Mouse (Mus musculus) thymus, postnatal 10 days (tissue): ENCODE data around the gene Aen.

ENCODE experiments used
- DNase-seq, 2 experiments: peaks; one replicate each; pipeline ENCODE4 v3.0.0; 2021; ENCODE audit warnings: low spot score in 2 of 2

The Aen gene

DNA sequence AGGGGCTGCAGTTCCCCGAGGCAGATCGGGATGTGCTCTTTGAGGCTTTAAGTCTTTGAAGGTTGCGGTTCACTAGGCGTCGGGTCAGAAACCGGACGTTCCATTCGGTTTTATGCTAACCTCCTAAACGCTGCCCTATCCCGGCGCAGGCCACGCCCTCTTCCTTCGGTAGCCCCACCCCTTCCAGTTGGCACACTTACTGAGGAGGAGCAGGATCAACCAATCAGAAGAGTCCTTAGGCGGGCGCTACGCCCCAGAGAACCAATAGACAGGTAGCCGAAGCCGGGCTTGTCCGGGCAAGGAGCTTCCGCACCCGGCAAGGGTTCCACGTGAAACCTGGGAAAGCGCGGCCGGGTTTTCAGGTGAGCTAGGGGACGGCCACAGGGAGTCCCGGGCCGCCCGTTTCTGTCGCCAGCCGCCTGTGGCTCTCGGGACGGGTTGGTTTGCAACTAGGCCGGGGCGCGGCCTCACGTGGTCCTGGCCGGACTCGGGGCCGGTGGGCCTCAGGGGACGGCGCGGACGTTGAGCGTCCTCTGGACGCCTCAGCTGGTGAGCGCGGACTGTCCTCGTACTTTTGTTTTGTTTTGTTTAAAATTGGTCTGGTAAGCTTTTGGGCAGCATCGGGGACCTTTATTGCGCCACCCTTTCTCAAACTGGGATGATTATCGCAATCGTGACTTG is at the start of gene Aen:
Aen (plus strand) TSS at position 202 of the 681 bp plus-strand sequence.
- peak; percentile 97 to 98 for DNase-seq

DNA sequence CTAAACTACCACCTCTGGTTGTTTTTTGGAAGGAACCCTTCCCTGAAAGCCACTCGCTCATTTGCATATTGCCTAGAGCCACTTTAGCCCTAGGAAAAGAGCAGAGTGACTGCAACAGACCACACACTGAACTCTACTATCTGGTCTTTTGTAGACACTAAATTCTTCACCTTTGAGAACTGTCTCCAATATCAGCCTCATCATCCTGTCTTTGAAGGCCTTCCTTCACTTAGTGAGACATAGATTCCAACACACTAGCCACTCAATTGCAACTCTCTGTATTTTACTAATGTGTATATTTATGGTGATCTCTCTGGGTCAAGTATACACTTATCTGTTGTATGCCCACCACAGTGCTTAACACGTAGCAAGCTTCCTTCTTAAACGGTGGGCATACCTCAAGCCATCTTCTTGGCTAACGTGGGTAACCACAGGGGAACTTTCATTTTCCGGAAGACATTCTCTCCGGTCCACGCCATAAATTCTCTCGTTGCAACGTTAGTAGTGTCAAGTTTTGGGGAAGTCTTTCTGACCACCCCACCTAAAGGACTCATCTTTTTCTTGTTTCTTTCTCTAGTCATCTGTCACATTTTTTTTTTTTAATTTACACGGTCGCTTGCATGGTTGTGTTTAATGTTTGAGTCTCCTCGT is 49.5 kb upstream of the Aen start:
- no peak for DNase-seq

DNA sequence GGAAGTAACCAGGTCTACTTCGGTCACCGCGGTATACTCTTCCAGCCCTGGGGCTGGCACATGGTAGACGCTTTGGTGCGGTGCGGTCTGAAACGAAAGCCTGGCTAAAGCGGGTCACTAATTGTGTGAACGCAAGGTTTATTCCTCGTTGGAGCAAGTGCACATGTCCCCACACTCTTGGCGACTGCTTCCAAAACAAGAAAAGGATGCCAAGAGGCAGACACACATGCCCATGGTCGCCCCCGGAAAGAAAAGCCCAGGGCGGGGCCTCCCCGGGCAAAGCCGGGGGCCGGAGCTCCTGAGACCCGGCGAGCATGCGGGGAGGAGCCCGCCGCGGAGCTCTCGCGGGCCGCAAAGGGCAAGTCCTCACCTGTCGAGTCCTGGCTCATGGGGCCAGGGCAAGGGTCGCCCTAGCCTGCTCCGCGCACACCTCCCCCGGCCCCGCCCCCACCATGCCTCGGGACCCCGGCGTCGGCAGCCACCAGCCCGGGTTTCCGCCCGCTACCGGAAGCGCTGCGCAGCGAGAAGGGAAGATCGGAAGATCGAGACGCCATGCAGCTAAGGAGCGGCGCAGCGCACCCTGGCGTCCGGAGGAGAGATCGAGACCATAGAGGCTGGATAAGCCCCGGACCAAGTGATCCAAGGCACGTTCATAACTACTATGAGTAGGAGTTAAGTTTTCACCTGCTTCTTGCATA is 48.8 kb upstream of the Aen start, which contains the start of gene Det1:
Det1 (minus strand) TSS at position 527 of the 698 bp plus-strand sequence.
- DNase-seq, result peak; percentile 87 to 94

DNA sequence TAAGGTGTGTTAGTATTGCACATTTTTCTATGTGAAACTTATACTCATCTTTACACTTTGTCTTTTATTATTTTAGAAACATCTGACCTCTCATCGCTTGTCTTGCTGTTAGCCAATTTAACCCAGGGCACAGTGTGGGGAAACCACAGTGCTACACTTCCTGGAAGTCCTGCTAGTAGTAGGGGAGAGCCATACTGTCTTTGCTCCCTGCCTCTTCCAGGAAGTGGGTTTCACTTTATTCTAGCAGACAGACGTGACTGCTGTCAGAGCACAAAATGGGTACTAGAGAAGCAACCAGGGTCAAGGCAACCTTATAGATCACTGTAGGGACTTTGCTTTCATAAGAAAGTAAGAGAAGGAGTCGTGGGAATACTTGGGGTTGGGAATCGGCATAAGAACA is 41.6 kb upstream of the Aen start:
- peak; percentile 47 to 49 for DNase-seq

DNA sequence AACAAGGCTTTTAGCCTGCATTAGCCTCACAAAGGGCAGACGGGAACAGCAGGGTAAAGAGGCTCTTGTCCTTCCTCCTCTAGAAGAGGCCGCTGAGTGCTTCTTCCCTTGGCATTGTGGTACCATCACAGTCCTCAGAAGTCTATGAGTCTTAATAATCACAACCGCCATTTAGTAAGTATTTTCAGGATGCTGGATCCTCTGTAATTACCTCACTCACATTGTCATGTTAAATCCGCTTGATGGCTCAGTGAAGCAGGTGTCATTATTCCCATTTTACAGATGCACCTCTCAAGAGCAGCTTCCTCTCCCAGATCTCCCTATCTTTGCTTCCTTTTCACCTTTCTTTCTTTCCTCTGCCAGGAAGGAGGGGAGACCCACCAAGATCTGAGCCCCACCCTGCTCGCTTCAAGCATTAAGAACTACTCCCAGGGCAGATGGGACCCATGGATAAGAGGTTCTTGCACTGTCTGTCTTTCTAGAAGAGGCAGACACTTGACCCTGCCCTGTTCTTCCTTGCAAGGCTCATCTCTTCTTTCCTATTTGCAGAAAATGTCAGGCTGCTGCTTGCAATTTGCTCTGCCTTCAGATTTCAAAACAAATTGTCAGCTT is 40.5 kb upstream of the Aen start:
- no peak for DNase-seq

DNA sequence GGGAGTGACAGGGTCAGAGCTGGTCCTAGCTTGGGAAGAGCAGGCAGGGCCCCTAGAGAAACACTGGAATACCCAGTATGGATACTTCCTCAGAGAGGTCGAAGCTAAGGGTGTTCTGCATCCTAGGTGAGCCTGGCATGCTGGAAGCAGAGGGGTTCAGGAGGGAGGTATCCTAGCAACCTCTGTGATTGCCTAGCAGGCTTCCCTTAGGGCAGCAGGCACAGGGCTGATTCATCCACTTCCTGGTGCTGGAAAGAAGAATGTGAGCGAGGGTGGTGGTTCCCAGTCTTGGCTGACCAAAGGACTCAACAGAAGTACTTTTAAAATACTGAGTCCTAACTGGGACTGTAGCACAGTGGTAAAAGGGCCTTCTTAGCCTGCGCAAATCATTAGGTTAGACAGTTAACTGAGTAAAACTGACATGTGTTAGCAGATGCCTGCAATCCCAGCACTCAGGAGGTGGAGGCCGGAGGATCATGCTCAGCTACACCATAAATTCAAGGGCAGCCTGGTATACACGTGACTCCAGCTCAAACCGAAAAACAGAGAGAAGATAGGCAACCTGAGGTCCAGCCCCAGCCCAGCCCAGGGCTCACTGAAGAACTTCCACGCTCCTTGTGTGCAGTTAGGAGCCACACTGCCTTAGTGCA is 31.7 kb upstream of the Aen start:
- no peak for DNase-seq

DNA sequence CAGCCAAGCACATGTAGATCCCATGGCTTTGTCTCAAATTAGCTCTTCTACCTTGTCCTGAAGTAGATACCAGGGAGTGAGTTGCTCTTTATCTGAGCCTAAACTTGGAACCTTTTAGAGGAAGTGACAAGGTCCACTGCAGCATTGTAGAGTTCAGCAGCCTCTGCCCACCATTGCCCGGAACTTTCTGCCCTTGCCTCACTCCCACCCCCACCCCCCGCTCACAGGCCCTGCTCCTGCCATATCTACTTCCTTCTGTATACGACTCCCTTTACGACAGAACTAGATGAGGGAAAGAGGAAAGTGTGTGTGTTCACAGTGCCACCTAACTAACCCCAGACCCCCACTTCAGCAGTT is 31.2 kb upstream of the Aen start:
- no peak for DNase-seq

DNA sequence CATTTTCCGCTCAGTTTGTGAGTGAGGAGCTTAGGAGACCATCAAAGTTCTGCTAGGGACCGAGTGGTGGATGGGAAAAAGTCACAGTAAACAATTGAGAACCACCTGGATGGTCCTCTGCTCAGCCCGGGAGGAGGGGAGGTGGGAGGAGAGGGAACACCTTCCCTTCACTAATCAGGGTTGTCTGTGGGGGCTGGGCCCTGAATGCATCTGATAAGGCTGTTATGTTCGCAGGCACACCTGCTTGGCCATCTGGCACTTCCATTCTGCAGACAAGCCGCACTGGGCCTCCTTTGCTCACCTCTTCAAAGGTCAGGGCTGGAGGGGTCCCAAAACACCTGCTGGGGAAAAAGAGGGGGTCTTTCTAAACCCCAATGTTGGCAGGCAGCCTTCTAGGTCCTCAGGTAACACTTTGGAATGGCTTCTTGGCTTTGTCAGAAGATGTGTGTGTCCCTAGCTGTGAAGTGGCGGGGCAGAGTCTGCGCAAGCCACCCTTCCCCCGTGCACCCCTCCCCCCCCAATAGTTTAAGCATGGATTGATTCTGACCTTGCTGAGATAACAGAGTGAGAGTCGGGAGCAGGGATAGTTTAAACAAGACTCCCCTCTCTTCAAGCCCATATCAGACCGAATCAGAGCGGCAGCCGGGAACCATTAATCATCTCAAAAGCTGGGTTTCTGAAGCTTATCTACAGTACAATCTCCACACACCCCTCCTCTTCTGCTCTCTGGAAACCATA is 30.3 kb upstream of the Aen start:
- DNase-seq, result peak; percentile 73 to 84

DNA sequence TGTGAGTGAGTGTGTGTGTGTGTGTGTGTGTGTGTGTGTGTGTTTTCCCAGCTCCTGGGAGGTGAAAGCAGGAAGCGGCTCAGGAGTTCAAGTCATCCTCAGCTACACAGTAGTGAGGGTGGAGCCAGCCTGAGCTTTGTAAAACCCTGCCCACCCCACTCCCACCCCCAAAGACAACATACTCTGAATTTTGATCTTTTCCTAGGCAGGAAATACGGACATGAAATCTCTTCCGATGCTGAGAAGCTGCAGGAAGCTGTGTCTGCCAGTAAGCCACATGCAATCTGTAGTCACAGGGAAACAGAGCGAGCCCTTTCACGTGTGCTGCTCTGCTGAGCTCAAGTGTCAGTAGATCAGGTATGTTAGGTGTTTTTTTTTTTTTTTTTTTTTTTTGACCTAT is 26.9 kb upstream of the Aen start:
- peak in 1 of 2 experiments; percentile 21 for DNase-seq

DNA sequence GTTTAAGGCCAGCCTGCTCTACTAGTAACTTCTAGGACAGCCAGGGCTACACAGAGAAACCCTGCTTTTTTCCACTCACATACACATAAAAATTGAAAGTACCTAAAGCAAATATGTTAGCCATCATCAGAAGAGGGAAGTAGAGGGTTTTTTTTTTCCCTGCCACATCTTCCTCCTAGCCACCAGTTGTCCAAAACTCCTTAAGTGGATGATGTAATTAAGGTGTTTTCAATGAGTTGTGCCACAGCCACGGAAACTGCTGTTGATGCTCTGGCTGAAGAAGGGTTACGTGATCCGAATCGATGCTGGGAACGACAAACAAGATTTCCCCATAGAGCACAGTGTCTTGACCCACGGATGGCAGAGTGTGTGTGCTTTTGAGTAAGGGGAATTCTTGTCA is 23.3 kb upstream of the Aen start:
- DNase-seq, result no peak

DNA sequence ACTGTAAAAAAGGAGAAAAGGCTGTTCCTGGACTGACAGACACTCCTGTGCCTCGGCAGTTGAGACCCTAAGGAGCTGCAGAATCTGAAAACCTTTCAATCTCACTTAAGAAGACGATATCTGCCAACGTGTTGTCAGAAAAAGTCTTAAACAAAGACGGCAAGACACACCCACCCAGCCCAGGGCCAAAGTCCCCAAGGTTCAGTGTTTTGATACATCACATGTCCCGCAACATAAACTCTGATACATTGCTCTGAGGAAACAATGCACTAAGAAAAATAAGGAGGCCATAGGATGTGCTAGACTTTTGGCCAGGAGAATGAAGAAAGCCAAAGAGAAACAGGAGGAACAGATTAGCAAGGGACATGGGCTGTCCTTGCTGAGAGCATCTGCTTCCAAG is 22.8 kb upstream of the Aen start:
- DNase-seq, result no peak

DNA sequence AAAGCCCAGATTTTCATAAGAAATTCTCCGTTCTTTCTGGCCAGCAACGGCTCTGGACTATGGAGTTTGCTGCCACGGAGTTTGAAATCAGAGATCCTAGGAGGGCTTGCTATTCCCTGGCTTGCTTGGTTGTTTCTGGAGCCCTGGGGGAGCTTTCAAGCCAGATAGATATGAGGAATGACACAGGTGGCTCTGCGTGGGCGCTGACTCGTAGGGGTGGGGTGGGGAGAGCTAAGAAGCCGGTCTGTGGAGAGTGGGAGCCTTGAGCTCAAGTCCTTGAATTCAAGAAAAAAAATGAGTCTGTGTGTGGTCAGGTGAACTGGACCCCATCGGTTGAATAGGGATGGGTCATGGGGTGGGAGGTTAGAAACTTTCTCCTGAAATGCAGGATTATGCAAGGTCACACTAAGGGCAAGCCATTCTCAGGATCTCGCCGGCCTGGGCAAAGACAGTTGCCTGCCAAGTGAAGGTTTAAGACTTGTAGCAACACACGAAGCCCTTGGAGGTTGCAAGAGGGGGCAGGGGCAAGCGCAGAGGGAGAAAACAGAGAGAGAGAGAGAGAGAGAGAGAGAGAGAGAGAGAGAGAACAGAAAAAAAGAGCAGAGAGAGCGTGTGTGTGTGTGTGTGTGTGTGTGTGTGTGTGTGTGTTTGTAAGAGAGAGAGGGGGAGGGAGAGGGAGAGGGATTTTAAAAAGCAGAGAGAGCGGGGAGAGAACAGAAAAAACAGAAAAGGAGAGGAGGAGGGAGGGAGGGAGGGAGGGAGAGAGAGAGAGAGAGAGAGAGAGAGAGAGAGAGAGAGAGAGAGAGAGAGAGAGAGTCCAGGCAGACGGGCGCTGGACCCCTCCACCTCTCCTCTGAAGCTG is 13.8 kb upstream of the Aen start:
- DNase-seq, result no peak

DNA sequence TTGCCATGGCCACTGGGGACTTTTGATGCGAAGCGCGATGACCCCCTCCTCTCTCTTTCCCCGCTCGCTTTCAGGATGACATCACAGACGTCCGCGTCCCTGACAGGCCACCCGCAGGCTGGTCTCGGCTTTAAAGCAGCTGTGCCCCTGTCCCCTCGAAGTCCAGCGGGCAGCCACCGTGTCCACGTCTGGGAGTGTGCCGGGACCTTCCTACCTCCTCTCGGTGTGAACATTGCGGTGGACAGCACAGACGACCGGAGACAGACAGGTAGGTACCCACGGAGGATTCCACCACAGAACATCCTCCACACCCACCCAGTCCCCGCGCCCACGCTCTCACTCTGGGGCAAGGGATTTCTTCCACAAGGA is 13.2 kb upstream of the Aen start:
- no peak for DNase-seq

DNA sequence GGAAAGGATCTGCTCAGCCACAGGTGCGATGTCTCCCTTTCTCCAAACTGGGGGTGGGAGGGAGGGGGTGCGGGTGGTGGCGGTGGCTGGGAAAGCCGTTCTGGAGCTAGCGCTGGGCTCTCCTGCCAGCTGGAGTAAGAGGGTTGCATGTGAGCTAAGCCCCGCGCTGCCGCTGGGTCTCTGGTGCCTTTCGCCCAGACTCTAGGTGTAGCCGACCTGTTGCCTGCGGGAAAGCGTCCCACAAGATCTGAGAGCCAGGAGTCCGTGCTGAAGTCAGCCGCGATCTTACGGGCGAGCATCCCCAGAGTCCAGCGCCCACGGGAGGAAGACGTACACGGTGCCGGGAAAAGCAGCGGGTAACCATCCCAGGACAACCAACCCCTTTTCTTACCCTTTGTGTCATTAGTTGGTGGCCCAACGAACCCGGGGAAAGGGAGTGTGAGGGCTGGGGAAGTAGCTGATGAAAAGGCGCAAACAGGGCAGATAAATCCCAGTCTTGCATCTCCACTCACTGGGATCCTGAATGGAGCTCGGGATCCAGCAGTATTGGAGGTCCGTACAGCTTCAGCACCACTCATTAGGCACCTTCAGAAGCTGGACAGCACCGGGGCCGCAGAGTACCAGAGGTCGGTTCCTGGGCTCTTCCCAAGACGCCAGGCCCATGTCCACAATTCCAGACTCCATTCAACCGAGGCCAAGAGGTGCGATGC is 12.5 kb upstream of the Aen start:
- no peak for DNase-seq

DNA sequence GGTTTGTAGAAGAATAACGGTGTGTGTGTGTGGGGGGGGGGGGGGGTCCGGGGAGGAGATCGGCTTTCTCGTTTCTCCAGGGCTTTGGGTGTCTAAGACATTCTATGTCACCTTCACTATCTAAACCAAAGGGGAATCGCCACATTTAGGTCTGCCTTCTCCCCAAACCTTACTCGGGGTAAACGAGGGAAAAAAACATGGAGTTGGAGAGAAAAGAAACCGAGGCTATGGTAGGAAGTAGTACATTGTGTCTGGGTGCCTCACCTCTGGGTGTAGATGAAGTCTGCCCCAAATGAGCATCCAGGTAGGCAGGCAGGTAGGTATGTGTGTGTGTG is 12.0 kb upstream of the Aen start:
- no peak for DNase-seq

DNA sequence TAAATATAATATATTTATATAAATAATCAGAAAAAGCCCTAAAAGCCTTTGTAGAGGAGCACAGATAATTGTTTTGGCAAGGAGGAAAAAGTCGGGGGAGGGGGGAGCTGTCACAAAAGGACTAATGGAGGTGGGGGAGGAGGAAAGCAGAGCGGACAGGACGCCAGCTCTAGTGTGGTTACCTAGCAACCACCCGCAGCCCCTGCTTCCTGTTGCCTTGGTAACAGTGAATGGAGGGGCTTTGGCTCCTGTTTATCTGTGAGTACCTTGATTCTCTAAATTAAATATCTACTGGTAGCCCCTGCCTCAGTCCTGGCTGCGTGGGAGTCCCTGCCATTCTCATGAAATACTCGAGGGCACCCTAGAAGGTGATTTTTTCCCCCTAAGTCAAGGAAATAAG is 11.5 kb upstream of the Aen start:
- no peak for DNase-seq

DNA sequence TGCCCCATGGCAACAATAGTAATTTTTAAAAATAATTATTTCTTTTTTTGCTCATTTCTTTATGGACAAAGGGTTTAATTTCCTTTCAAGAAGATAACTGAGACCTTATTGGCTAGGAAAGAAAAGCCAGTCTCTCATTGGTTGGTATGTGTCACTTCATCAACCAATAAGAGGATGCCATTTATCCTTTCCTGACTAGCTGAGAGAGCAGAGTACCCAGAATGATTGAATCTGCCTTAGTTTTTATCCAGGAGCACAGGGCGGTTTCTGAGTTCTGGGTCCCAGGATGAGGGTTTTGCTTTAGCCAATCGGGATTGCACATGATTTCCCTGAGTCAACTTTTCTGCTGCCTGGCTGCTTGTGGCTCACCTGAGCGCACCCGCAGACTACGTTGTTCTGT is 10.2 kb upstream of the Aen start:
- no peak for DNase-seq

DNA sequence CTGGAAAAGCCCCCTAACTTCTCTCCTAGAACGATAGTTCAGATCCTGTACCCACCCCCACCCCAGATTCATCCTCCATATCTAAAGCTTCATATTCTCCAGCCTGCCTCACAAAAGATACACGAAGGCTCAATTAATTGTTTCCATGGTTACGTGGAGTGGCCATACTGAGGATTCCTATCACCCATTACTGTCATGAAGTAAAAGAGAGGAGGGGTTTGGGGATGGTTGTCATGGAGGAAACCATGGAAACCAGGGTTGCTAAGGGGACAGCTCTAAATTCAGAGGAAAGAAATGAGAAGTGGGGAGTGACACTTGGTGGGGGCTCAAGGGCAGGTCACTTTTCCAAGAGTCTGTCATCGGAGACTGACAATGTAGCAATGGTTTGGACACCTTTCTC is 9.2 kb upstream of the Aen start:
- no peak for DNase-seq

DNA sequence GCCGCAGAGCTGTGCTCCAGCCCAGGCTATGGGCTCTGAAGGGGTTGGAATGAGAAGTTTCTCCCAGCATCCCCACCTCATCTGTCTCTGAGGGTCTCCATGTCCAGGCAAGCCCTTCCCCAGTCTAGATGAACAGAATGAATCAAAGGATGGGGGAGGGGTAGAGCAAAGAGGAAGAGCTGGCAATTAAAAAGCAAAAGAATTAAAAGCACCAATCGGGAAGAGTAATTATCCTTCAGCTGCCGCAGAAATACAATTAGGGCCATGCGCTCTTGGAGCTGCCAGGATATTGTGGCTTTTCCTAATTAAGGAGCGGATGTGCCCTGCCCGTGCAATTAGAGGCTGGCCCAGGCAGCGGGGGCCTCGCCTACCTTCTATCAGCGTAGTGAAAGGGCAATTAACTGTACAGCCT is 8.2 kb upstream of the Aen start:
- no peak for DNase-seq

DNA sequence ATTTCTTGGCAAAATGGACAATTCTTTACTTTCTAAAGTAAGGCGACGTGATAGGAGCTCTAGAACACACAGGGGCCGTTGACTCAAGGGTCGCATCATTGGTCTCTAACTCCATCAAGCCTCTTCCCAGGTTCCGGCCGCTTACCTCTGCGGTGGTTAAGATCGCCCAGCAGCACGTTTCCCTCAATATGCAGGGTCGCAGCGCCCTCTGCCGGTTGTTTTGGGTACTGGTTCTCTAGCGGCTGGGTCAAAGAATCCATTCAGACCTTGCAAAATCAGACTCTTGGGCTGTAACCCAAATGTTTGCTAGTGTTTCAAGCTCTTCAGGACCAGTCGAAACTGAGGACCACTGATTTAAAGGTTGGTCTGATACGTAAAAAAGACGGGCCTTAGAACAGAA is 5.0 kb upstream of the Aen start:
- peak; percentile 73 to 92 for DNase-seq
